12 mouse cellular contexts compared by ENCODE assay signal in genomic region chr3:65563926-65564624, GRCm38 (mm10). TPM values are rescaled to one million over a fixed set of nuclear protein-coding genes. Genes with fewer than 3 reads are reported as not detected.
DNase-seq lines count a peak whose midpoint lies in the region; ATAC-seq and TF ChIP-seq lines count a peak whose summit lies in the region.
"Had no signal": no experiment of that assay in that cellular context is flagged by ENCODE, and none has a peak within 500 bp of the region (broad histone marks: within the 10 kb centered on the region; RNA-seq: fewer than 3 reads in every experiment).

No protein-coding gene starts in this region.

- no peak for TF ChIP-seq CTCF in lung, adult 2 months (IDR thresholded peaks at IDR 0.05; ENCODE audit: insufficient read depth, low read length)
- TF ChIP-seq CTCF in stomach, postnatal 0 days (IDR thresholded peaks at IDR 0.05; ENCODE audit: low read depth), result no peak

- H3K4me3 ChIP-seq in hindbrain, embryonic 13.5 days, result no peak overlapping the region
- H3K4me3 ChIP-seq in hindbrain, embryonic 10.5 days, result no peak overlapping the region
- H3K4me3 ChIP-seq in lung, embryonic 15.5 days, result no peak overlapping the region
- H3K4me3 ChIP-seq in lung, adult 2 months (replicated peaks; ENCODE audit: extremely low read depth, low read depth, low read length), result no peak overlapping the region
- H3K4me3 ChIP-seq in stomach, postnatal 0 days (ENCODE audit: low read depth, low read length), result no peak overlapping the region
- H3K4me3 ChIP-seq: left cerebral cortex, adult 2 months; neural tube, embryonic 12.5 days had no signal

- TF ChIP-seq EP300 in stomach, postnatal 0 days (optimal IDR thresholded peaks at IDR 0.05), result no peak

- H3K9me3 ChIP-seq in hindbrain, embryonic 13.5 days, result no peaks in the 10 kb centered on the region
- H3K9me3 ChIP-seq in hindbrain, embryonic 10.5 days, result no peaks in the 10 kb centered on the region
- H3K9me3 ChIP-seq in lung, embryonic 15.5 days, result no peaks in the 10 kb centered on the region
- no peaks in the 10 kb centered on the region for H3K9me3 ChIP-seq in stomach, postnatal 0 days (ENCODE audit: control insufficient read depth, low read length)
- H3K9me3 ChIP-seq: neural tube, embryonic 12.5 days had no signal

- H3K4me1 ChIP-seq in hindbrain, embryonic 13.5 days (replicated peaks), result peaks cover 4% of the 10 kb centered on the region; the same call in 1 of the 2 replicates
- peaks cover 23% of the 10 kb centered on the region; the same call in 1 of the 2 replicates for H3K4me1 ChIP-seq in hindbrain, embryonic 10.5 days (replicated peaks)
- H3K4me1 ChIP-seq in lung, embryonic 15.5 days, result peaks cover 28% of the 10 kb centered on the region
- no peaks in the 10 kb centered on the region for H3K4me1 ChIP-seq in lung, adult 2 months (ENCODE audit: control insufficient read depth, insufficient read depth, low read length)
- no peaks in the 10 kb centered on the region for H3K4me1 ChIP-seq in stomach, postnatal 0 days (replicated peaks; ENCODE audit: control insufficient read depth, insufficient read depth)
- H3K4me1 ChIP-seq: neural tube, embryonic 12.5 days had no signal

- no peak overlapping the region for H3K9ac ChIP-seq in hindbrain, embryonic 13.5 days
- no peak overlapping the region for H3K9ac ChIP-seq in lung, embryonic 15.5 days
- no peak overlapping the region for H3K9ac ChIP-seq in stomach, postnatal 0 days (ENCODE audit: low read length)
- H3K9ac ChIP-seq: neural tube, embryonic 12.5 days had no signal

- no peak for TF ChIP-seq POLR2A in lung, adult 2 months (IDR thresholded peaks at IDR 0.05; ENCODE audit: borderline replicate concordance, extremely low read depth, low read depth, low read length)

- H3K27ac ChIP-seq in hindbrain, embryonic 13.5 days, result peak overlapping the region; percentile 19; the same call in 1 of the 2 replicates
- no peak overlapping the region; the same call in 1 of the 2 replicates for H3K27ac ChIP-seq in hindbrain, embryonic 10.5 days
- H3K27ac ChIP-seq in lung, embryonic 15.5 days, result peak overlapping the region; percentile 65
- no peak overlapping the region for H3K27ac ChIP-seq in stomach, postnatal 0 days (replicated peaks)
- H3K27ac ChIP-seq: left cerebral cortex, adult 2 months; macrophage; neural tube, embryonic 12.5 days had no signal

- no peak for DNase-seq in hindbrain, embryonic 10.5 days (ENCODE audit: low spot score)
- no peak for DNase-seq in lung, adult 2 months
- peak; percentile 47 for DNase-seq in lung, postnatal 36 days
- DNase-seq in stomach, postnatal 0 days (ENCODE audit: low spot score), result peak; percentile 23
- no peak for DNase-seq in right cerebral cortex, adult 18-20 months
- DNase-seq: cerebellum, postnatal 36 days; right cerebral cortex, postnatal 25 days had no signal

- WGBS in hindbrain, embryonic 13.5 days, result 38% methylated on average over 6 of the region's 6 CpGs
- 49% methylated on average over 6 of the region's 6 CpGs for WGBS in hindbrain, embryonic 10.5 days
- 19% methylated on average over 6 of the region's 6 CpGs for WGBS in lung, embryonic 15.5 days
- WGBS in lung, adult 2 months, result 31% methylated on average over 6 of the region's 6 CpGs
- WGBS in stomach, postnatal 0 days, result 19% methylated on average over 6 of the region's 6 CpGs

- H3K27me3 ChIP-seq in hindbrain, embryonic 13.5 days, result no peaks in the 10 kb centered on the region
- H3K27me3 ChIP-seq in hindbrain, embryonic 10.5 days (ENCODE audit: insufficient read depth, poor library complexity, severe bottlenecking), result no peaks in the 10 kb centered on the region
- H3K27me3 ChIP-seq in lung, embryonic 15.5 days, result no peaks in the 10 kb centered on the region
- H3K27me3 ChIP-seq in stomach, postnatal 0 days (ENCODE audit: control insufficient read depth, insufficient read depth, low read length), result no peaks in the 10 kb centered on the region
- H3K27me3 ChIP-seq: neural tube, embryonic 12.5 days had no signal

- peak; percentile 57; the same call in 1 of the 2 replicates for ATAC-seq in hindbrain, embryonic 13.5 days (ENCODE audit: low FRiP score)
- peak; percentile 59; the same call in 1 of the 2 replicates for ATAC-seq in lung, embryonic 15.5 days (ENCODE audit: borderline replicate concordance, extremely low read depth, low FRiP score, low TSS enrichment)
- peak; percentile 51; the same call in 1 of the 2 replicates for ATAC-seq in stomach, postnatal 0 days (ENCODE audit: low FRiP score, low TSS enrichment)

- H3K36me3 ChIP-seq in hindbrain, embryonic 13.5 days, result no peaks in the 10 kb centered on the region
- no peaks in the 10 kb centered on the region for H3K36me3 ChIP-seq in hindbrain, embryonic 10.5 days
- no peaks in the 10 kb centered on the region for H3K36me3 ChIP-seq in lung, embryonic 15.5 days
- H3K36me3 ChIP-seq in stomach, postnatal 0 days (ENCODE audit: control insufficient read depth, insufficient read depth, low read length), result no peaks in the 10 kb centered on the region
- H3K36me3 ChIP-seq: neural tube, embryonic 12.5 days had no signal

- no peak overlapping the region for H3K4me2 ChIP-seq in hindbrain, embryonic 13.5 days
- no peak overlapping the region for H3K4me2 ChIP-seq in lung, embryonic 15.5 days
- H3K4me2 ChIP-seq in stomach, postnatal 0 days (replicated peaks; ENCODE audit: low read depth), result no peak overlapping the region
- H3K4me2 ChIP-seq: neural tube, embryonic 12.5 days had no signal

RNA-seq across cellular contexts. Expression of gene Tiparp, which starts 35.9 kb away (rescaled TPM):
- 32.7 and 36.0 TPM in 2 replicates for polyA plus RNA-seq in hindbrain, embryonic 13.5 days (2015; fragmentation: Nextera tagmentation; extraction: Ambion mirVana)
- 36.2 and 47.8 TPM in 2 replicates for polyA plus RNA-seq in hindbrain, embryonic 10.5 days (2016; fragmentation: Nextera tagmentation; extraction: Ambion mirVana)
- 40.1 and 43.1 TPM in 2 replicates for polyA plus RNA-seq in lung, embryonic 15.5 days (2015; fragmentation: Nextera tagmentation; extraction: Ambion mirVana)
- 4.7 and 5.7 TPM in 2 replicates for polyA plus RNA-seq in lung, adult 2 months (2012; rRNA removed)
- polyA plus RNA-seq in stomach, postnatal 0 days (2015; fragmentation: Nextera tagmentation; extraction: Ambion mirVana), result 19.8 and 20.2 TPM in 2 replicates

Comparison
In these comparisons a context has a peak if more than half of its experiments do, and no peak if none do; other contexts are left out.
1. H3K27ac ChIP-seq: peak in hindbrain, embryonic 13.5 days (single experiment) and lung, embryonic 15.5 days (single experiment); none in hindbrain, embryonic 10.5 days (single experiment) and stomach, postnatal 0 days (single experiment).
2. DNase-seq: peak in lung, postnatal 36 days (single experiment) and stomach, postnatal 0 days (single experiment); none in hindbrain, embryonic 10.5 days (single experiment), lung, adult 2 months (single experiment) and right cerebral cortex, adult 18-20 months (single experiment).
3. Peak in every context shown above with its lines, with median percentiles within 50 percentile points of each other: ATAC-seq.